Mouse (Mus musculus) liver, adult 2 months (tissue): ENCODE data around the gene Cdh4. TPM values are rescaled to one million over a fixed set of nuclear protein-coding genes. Genes with fewer than 3 reads are reported as not detected.
A peak's percentile ranks its signal among the peaks of the same experiment; 100 is the strongest.

ENCODE experiments used
- DNase-seq: peaks from one replicate; pipeline ENCODE4 v3.0.0-alpha.2; 2011; ENCODE audit warnings: low read depth, low spot score; ENCODE audit errors: extremely low read depth
- H3K27ac ChIP-seq: fragments of 200-500 bp; replicated peaks from 2 replicates; pipeline ENCODE4 v1.5.1; 2012; ENCODE audit warnings: low read depth, mild to moderate bottlenecking, control low read depth, inconsistent platforms, low read length; ENCODE audit not compliant: insufficient read depth
- H3K27me3 ChIP-seq: fragments of 200-500 bp; 2 replicates; pipeline ENCODE4 v1.6.1; 2012; ENCODE audit warnings: mild to moderate bottlenecking, moderate library complexity, low read length, inconsistent platforms; ENCODE audit not compliant: control insufficient read depth, insufficient read depth
- H3K36me3 ChIP-seq: fragments of 200-500 bp; 2 replicates; pipeline ENCODE4 v1.6.1; 2012; ENCODE audit warnings: low read length, inconsistent platforms; ENCODE audit not compliant: control insufficient read depth, insufficient read depth
- H3K4me1 ChIP-seq: fragments of 200-500 bp; 2 replicates; pipeline ENCODE4 v1.6.1; 2011; ENCODE audit warnings: low read length; ENCODE audit not compliant: control insufficient read depth, insufficient read depth
- H3K4me3 ChIP-seq: fragments of 200-500 bp; 2 replicates; pipeline ENCODE4 v1.5.1; 2011; ENCODE audit warnings: low read depth, mild to moderate bottlenecking, control low read depth, low read length, moderate library complexity; ENCODE audit not compliant: insufficient read depth
- H3K79me2 ChIP-seq: fragments of 200-500 bp; 2 replicates; pipeline ENCODE4 v1.6.1; 2012; ENCODE audit warnings: inconsistent platforms, mild to moderate bottlenecking, low read length, moderate library complexity; ENCODE audit not compliant: control insufficient read depth, insufficient read depth
- H3K9ac ChIP-seq: fragments of 200-500 bp; 2 replicates; pipeline ENCODE4 v1.6.1; 2012; ENCODE audit warnings: low read depth, mild to moderate bottlenecking, control low read depth, inconsistent platforms, low read length
- CTCF ChIP-seq: fragments of 200-500 bp; IDR thresholded peaks from 2 replicates; pipeline ENCODE4 v1.5.1; 2011; ENCODE audit warnings: low read depth, low read length, control low read depth
- POLR2A ChIP-seq: fragments of 200-500 bp; IDR thresholded peaks from 2 replicates; pipeline ENCODE4 v1.6.1; 2011; ENCODE audit warnings: low read length, control low read depth; ENCODE audit not compliant: insufficient read depth; ENCODE audit errors: extremely low read depth
- WGBS: fragments of 180-500 bp; shearing (Covaris S2); methylation state at CpG from one replicate; pipeline ENCODE4 v1.1.7; 2018; 5-methylcytosine and 5-hydroxymethylcytosine counted together
- polyA plus RNA-seq: library from polyadenylated mRNA; depleted of rRNA; stranded (reverse); fragments of >200 nt; gene quantifications from 2 replicates; pipeline ENCODE4 v1.2.3, GENCODE M21; 2012
- total RNA-seq: library from RNA; depleted of rRNA; stranded (reverse); fragments of >200 nt; gene quantifications from 2 replicates; pipeline ENCODE4 v1.2.3, GENCODE M21; 2014

Cdh4 gene
- total and polyA plus RNA-seq, 2 experiments, result 0.18 to 0.37 TPM

DNA sequence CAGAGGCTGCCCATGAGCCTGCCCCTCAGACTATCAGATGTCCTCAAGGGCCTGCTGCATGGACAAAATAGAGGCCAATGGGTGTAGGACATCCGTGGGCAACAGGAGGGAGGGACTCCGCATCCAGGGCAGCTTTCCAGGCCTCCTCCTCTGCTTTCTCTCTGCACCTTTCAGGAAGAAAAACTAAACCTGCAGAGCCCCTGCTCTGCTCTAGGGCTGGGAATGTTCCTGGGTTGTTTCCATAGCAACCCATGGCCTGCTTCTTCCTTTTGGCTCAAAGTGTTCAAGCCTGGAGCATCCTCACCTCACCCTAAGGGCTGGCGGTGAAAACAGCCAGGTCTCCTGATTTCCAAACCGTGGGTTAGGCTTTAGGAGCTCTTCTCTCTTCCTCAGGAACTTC, 414.9 kb downstream of the Cdh4 start:
- Histone ChIP-seq H3K4me1 (no peaks in the 10 kb centered on the region), H3K27me3 (no peaks in the 10 kb centered on the region), H3K36me3 (no peaks in the 10 kb centered on the region), H3K79me2 (no peaks in the 10 kb centered on the region), H3K27ac (no peak overlapping the region), H3K9ac (no peak overlapping the region), H3K4me3 (no peak overlapping the region)
- DNase-seq, result no peak
- TF ChIP-seq POLR2A (no peak), CTCF (no peak)
- 48% methylated on average over 4 of the region's 4 CpGs for whole genome bisulfite sequencing

DNA sequence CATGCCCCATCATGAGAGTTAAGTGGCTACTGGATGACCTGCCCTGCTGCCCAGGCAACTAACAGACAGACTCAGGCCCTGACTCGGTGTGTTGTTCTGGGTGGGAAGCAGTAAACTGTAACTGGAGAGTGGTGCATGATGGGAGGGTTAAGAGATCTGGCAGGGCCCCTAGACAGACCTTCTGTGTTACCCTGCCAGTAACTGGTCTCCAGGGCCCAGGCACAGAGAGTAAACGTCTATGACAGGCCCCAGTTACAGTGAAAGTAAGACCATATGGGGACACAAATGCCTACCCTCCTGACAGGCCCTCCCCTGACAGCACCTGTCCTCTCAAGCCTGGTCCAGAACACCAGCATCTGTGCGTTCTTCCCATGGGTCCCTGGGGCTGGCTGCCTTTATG, 420.4 kb downstream of the Cdh4 start:
- no peak overlapping the region for H3K4me3 ChIP-seq
- no peaks in the 10 kb centered on the region for H3K36me3 ChIP-seq
- no peak overlapping the region for H3K27ac ChIP-seq
- H3K79me2 ChIP-seq, result no peaks in the 10 kb centered on the region
- no peaks in the 10 kb centered on the region for H3K27me3 ChIP-seq
- no peaks in the 10 kb centered on the region for H3K4me1 ChIP-seq
- TF ChIP-seq CTCF, result no peak
- no peak for TF ChIP-seq POLR2A
- WGBS, result 83% methylated on average over 3 of the region's 3 CpGs
- H3K9ac ChIP-seq, result no peak overlapping the region
- DNase-seq, result no peak

DNA sequence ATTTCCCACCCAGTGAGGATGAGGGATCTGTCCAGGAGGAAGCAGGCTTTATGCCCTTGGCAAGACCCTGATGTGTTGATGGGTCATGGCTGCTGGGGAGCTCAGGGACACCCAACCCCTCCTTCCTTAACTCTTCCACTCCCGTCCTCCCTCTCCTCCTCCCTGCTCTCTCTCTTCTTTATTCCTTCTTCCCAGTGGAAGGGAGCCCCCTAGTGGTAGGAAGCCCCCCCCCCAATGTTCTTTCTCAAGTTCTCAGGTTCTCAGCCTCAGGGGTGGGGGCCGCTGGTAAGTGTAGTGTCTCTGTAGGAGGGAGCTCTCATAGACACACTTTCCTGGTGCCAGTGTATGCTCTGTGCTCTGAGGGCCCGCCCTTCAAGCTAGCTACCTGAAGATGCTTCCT, 421.0 kb downstream of the Cdh4 start:
- no peak for TF ChIP-seq POLR2A
- TF ChIP-seq CTCF, result 0 out of 2 replicates have a peak, but pooled peaks have one; percentile 8
- DNase-seq, result no peak
- Histone ChIP-seq H3K79me2 (no peaks in the 10 kb centered on the region), H3K4me3 (no peak overlapping the region), H3K9ac (no peak overlapping the region), H3K27ac (no peak overlapping the region), H3K27me3 (no peaks in the 10 kb centered on the region), H3K36me3 (no peaks in the 10 kb centered on the region), H3K4me1 (no peaks in the 10 kb centered on the region)
- WGBS, result 64% methylated on average over 3 of the region's 3 CpGs

DNA sequence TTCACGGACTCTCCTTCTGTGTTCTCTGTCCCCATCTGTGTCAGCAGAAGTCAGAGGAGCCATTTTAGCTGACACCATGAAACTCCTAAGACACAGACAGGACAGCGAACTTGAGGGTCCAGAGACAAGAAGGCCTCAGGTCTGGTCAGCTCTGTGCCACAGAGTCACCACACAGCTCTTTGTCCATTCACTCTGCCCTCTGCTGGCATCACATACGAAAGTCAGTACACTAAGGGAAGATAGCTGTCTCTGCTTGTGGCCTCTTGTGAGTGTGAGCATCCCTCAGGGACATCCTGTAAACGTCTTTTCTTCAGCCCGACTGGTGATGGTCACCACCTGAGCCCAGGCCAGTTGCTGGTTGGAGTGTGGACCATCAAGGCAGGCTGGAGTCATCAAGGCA, 422.9 kb downstream of the Cdh4 start:
- Histone ChIP-seq H3K36me3 (no peaks in the 10 kb centered on the region), H3K4me1 (no peaks in the 10 kb centered on the region), H3K27ac (no peak overlapping the region), H3K9ac (no peak overlapping the region), H3K79me2 (no peaks in the 10 kb centered on the region), H3K4me3 (no peak overlapping the region), H3K27me3 (no peaks in the 10 kb centered on the region)
- WGBS, result 72% methylated on average over 5 of the region's 5 CpGs
- no peak for DNase-seq
- TF ChIP-seq POLR2A (no peak), CTCF (no peak)

DNA sequence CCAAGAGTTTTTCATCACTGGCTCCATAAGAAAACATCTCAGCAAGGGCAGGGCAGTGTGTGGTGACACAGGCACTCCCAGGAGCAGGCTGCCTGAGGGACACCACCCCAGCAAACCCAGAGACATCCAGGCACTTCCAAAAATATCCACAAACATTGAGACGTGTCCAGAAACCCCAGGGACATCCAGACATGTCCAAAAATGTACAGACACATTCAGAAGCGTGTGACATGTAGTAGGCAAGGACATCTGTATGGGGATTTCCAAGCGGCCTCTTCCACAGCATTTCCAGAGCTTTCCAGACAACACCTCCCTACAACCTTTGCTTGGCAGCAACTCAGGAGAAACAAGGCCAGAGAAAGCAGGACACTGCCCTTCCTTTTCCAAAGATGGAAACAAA, 425.4 kb downstream of the Cdh4 start:
- Histone ChIP-seq H3K4me1 (no peaks in the 10 kb centered on the region), H3K9ac (no peak overlapping the region), H3K4me3 (no peak overlapping the region), H3K27ac (no peak overlapping the region), H3K79me2 (no peaks in the 10 kb centered on the region), H3K27me3 (no peaks in the 10 kb centered on the region), H3K36me3 (no peaks in the 10 kb centered on the region)
- WGBS, result 58% methylated on average over 3 of the region's 3 CpGs
- DNase-seq, result no peak
- TF ChIP-seq POLR2A (no peak), CTCF (no peak)

DNA sequence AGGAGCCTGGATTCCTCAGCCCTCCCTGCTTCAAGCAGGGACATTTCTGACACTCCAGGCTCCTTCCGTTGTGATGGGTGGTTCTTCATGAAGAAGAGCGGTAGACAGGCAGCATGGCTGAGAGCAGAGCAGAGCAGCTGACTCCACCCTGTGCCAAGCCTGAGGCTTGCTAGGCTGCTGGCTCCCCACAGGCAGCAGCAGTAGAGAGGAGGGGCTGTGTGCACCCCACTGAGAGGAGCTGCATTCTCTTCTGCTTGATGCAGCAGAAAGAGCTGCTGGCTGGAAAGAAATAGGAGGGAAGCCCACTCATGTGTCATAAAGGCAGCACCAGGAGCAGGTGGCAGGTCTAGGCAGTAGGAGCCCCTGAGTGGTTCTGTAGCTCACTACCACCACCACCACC, 427.6 kb downstream of the Cdh4 start:
- Histone ChIP-seq H3K4me1 (no peaks in the 10 kb centered on the region), H3K9ac (no peak overlapping the region), H3K27ac (no peak overlapping the region), H3K27me3 (no peaks in the 10 kb centered on the region), H3K79me2 (no peaks in the 10 kb centered on the region), H3K4me3 (no peak overlapping the region), H3K36me3 (no peaks in the 10 kb centered on the region)
- 32% methylated on average over 2 of the region's 2 CpGs for WGBS
- TF ChIP-seq POLR2A, result no peak
- TF ChIP-seq CTCF, result no peak
- DNase-seq, result no peak
